Mouse (Mus musculus): Measurements from ENCODE around the gene Shisa9.

Shisa9 gene

GRCm38 (mm10) chr16:12072573-12072972 lies 88.7 kb downstream of the Shisa9 start:
- DNase-seq (ENCODE audit: low read depth) = no peak

- no peak for DNase-seq (ENCODE audit: low read depth)
These were observed 92.4 kb downstream of the Shisa9 start for GRCm38 (mm10) chr16:12076270-12076669.

GRCm38 (mm10) chr16:12076700-12077099 lies 92.8 kb downstream of the Shisa9 start:
- no peak for DNase-seq (ENCODE audit: low read depth)

- no peak for DNase-seq (ENCODE audit: low read depth)
These were observed 99.2 kb downstream of the Shisa9 start for GRCm38 (mm10) chr16:12083082-12083481.

GRCm38 (mm10) chr16:12090604-12091235 lies 106.8 kb downstream of the Shisa9 start:
- DNase-seq (ENCODE audit: low read depth) = no peak

GRCm38 (mm10) chr16:12093253-12093652 lies 109.3 kb downstream of the Shisa9 start:
- no peak for DNase-seq (ENCODE audit: low read depth)

GRCm38 (mm10) chr16:12094784-12095315 lies 110.9 kb downstream of the Shisa9 start:
- DNase-seq (ENCODE audit: low read depth) = no peak

GRCm38 (mm10) chr16:12095365-12095764 lies 111.5 kb downstream of the Shisa9 start:
- no peak for DNase-seq (ENCODE audit: low read depth)

- no peak for DNase-seq (ENCODE audit: low read depth)
These were observed 124.5 kb downstream of the Shisa9 start for GRCm38 (mm10) chr16:12108436-12108835.

- no peak for DNase-seq (ENCODE audit: low read depth)
These were observed 127.0 kb downstream of the Shisa9 start for GRCm38 (mm10) chr16:12110851-12111437.

- no peak for DNase-seq (ENCODE audit: low read depth)
These were observed 130.5 kb downstream of the Shisa9 start for GRCm38 (mm10) chr16:12114396-12114795.

- DNase-seq (ENCODE audit: low read depth) = no peak
These were observed 131.3 kb downstream of the Shisa9 start for GRCm38 (mm10) chr16:12115040-12115856.

- no peak for DNase-seq (ENCODE audit: low read depth)
These were observed 133.0 kb downstream of the Shisa9 start for GRCm38 (mm10) chr16:12116926-12117325.

GRCm38 (mm10) chr16:12119463-12119862 lies 135.6 kb downstream of the Shisa9 start:
- no peak for DNase-seq (ENCODE audit: low read depth)

- DNase-seq (ENCODE audit: low read depth) = no peak
These were observed 145.9 kb downstream of the Shisa9 start for GRCm38 (mm10) chr16:12129782-12130181.

- DNase-seq (ENCODE audit: low read depth) = no peak
These were observed 162.8 kb downstream of the Shisa9 start for GRCm38 (mm10) chr16:12146666-12147065.

GRCm38 (mm10) chr16:12151986-12152385 lies 168.1 kb downstream of the Shisa9 start:
- DNase-seq (ENCODE audit: low read depth) = no peak

- no peak for DNase-seq (ENCODE audit: low read depth)
These were observed 170.6 kb downstream of the Shisa9 start for GRCm38 (mm10) chr16:12154476-12154875.

- no peak for DNase-seq (ENCODE audit: low read depth)
These were observed 189.6 kb downstream of the Shisa9 start for GRCm38 (mm10) chr16:12173482-12174041.

GRCm38 (mm10) chr16:12178031-12178430 lies 194.1 kb downstream of the Shisa9 start:
- DNase-seq (ENCODE audit: low read depth) = no peak

GRCm38 (mm10) chr16:12189739-12190138 lies 205.8 kb downstream of the Shisa9 start:
- DNase-seq (ENCODE audit: low read depth) = no peak

GRCm38 (mm10) chr16:12196841-12197240 lies 212.9 kb downstream of the Shisa9 start:
- DNase-seq (ENCODE audit: low read depth) = no peak

Measured in c-Kit-positive CD71-positive TER-119-negative erythroid progenitor cells, embryonic 14.5 days (primary cell).